Mouse (Mus musculus) kidney, adult 2 months (tissue): ENCODE data around the gene Myom3. TPM values are rescaled to one million over a fixed set of nuclear protein-coding genes. Genes with fewer than 3 reads are reported as not detected.

Experiments used
- DNase-seq: peaks from one replicate; pipeline ENCODE4 v3.0.0; 2021
- H3K27ac ChIP-seq: fragments of 200-500 bp; 2 replicates; pipeline ENCODE4 v1.5.1; 2012; ENCODE audit warnings: low read depth, low read length, control low read depth, inconsistent platforms; ENCODE audit not compliant: insufficient read depth
- H3K27me3 ChIP-seq: fragments of 200-500 bp; replicated peaks from 2 replicates; pipeline ENCODE4 v1.6.1; 2012; ENCODE audit warnings: mild to moderate bottlenecking, moderate library complexity, low read length, inconsistent platforms; ENCODE audit not compliant: control insufficient read depth, insufficient read depth
- H3K36me3 ChIP-seq: fragments of 200-500 bp; 2 replicates; pipeline ENCODE4 v1.6.1; 2012; ENCODE audit warnings: mild to moderate bottlenecking, moderate library complexity, low read length, inconsistent platforms; ENCODE audit not compliant: control insufficient read depth, insufficient read depth
- H3K4me1 ChIP-seq: fragments of 200-500 bp; 2 replicates; pipeline ENCODE4 v1.6.1; 2011; ENCODE audit warnings: low read length; ENCODE audit not compliant: control insufficient read depth, insufficient read depth
- H3K4me3 ChIP-seq: fragments of 200-500 bp; 2 replicates; pipeline ENCODE4 v1.5.1; 2011; ENCODE audit warnings: mild to moderate bottlenecking, low read depth, low read length, control low read depth; ENCODE audit not compliant: insufficient read depth
- CTCF ChIP-seq: fragments of 200-500 bp; conservative IDR thresholded peaks from 2 replicates; pipeline ENCODE4 v1.5.1; 2011; ENCODE audit warnings: low read depth, mild to moderate bottlenecking, control low read depth, low read length, moderate library complexity, mixed read lengths; ENCODE audit not compliant: insufficient read depth, insufficient read length
- POLR2A ChIP-seq: fragments of 200-500 bp; IDR thresholded peaks from one replicate; pipeline ENCODE4 v1.6.1; 2011; ENCODE audit warnings: low read depth, low read length, control low read depth
- WGBS: fragments of 180-500 bp; shearing (Covaris S2); methylation state at CpG from one replicate; pipeline ENCODE4 v1.1.7; 2018; 5-methylcytosine and 5-hydroxymethylcytosine counted together
- polyA plus RNA-seq: library from polyadenylated mRNA; depleted of rRNA; stranded (reverse); fragments of >200 nt; gene quantifications from 2 replicates; pipeline ENCODE4 v1.2.3, GENCODE M21; 2012; rRNA removed

Gene Myom3
- polyA plus RNA-seq, 1 experiment = 1.5 TPM

DNA sequence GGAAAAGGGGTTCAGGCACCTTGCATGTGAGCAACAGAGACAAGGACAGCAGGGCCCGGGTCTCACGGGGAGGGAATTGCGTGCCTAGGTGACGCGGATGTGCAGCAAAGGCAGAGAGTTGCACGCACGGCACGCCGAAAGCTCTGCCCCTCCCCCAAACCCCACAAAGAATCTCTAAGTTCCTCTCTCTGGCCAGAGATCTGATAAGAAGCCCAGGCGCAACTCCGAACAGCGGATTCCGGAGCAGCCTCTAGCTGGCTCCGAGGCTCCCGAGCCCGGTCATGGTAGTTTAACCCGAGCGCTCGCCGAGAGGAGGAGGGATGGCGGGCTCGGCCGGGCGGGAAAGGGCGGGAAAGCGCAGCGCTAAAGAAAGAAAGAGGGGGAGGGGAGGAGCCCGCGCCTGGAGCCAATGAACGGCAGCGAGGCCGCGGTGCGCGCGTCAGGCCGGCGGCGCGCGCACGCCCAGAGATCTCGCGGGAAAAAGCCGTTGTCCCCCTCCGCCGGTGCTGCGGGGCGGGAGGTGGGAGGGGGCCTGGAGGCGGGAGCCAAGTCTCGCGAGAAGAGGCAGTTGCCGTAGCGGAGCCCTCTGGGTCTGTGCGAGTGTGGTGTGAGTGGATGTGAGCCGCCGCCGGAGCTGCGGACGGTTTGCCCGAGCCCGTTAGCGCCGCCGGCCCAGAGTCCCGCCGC is 96.2 kb downstream of the Myom3 start, which contains the start of gene Srsf10:
TSS of gene Srsf10 (plus strand) at position 212 of the 687 bp plus-strand sequence.
- Histone ChIP-seq H3K4me3 (peak within 1 kb of the TSS; percentile 87), H3K36me3 (no peaks in the 10 kb centered on the region), H3K27ac (peak within 1 kb of the TSS; percentile 97), H3K4me1 (peaks cover 23% of the 10 kb centered on the region), H3K27me3 (no peaks in the 10 kb centered on the region)
- peak; percentile 98 for DNase-seq
- peak; percentile 66 for TF ChIP-seq POLR2A
- no peak for TF ChIP-seq CTCF
- WGBS = 1% methylated on average over 63 of the region's 67 CpGs

DNA sequence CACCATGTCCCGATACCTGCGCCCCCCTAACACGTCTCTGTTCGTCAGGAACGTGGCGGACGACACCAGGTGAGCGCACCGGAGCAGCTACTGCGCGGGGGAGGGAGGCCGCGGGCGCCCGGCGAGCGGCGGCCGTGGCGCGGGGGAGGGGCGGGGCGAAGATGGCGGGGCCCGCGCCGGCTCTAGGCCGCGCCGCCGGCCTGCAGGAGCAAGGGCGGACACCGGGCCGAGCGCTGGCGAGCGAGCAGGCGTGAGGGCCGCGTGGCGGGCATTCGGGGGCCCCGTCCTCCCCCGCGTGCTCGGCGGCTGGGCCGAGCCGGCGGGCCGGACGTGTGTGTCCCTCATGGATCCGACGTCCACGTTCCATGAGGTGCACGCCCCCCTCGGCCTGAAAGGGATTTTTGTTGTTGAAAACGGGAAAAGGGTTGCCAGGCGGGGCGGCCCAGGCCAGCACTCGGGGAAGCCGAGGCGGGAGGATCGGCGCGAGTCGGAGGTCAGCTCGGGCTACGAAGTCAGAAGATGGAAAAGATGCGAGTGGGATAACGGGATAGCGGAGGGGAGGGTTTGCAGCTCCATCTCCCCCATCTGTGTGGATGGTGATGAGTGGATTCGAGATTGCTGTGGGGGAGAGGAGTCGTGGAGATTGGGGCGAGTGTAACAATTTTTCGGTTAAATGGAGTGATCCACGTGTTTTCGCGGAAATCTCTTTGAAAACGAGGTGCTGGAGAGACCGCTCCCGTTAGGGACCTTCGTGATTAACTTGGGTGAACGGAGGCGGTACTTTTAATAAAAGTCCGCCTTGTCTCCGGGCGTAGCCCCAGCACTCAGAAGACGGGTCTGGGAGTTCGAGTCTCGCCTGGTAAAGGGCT is 96.9 kb downstream of the Myom3 start:
- Histone ChIP-seq H3K4me1 (peaks cover 28% of the 10 kb centered on the region), H3K4me3 (peak overlapping the region; percentile 59), H3K27me3 (no peaks in the 10 kb centered on the region), H3K36me3 (no peaks in the 10 kb centered on the region), H3K27ac (peak overlapping the region; percentile 72)
- TF ChIP-seq POLR2A = no peak
- no peak for TF ChIP-seq CTCF
- WGBS = under 1% methylated on average over 87 of the region's 91 CpGs
- peak; percentile 70 for DNase-seq

DNA sequence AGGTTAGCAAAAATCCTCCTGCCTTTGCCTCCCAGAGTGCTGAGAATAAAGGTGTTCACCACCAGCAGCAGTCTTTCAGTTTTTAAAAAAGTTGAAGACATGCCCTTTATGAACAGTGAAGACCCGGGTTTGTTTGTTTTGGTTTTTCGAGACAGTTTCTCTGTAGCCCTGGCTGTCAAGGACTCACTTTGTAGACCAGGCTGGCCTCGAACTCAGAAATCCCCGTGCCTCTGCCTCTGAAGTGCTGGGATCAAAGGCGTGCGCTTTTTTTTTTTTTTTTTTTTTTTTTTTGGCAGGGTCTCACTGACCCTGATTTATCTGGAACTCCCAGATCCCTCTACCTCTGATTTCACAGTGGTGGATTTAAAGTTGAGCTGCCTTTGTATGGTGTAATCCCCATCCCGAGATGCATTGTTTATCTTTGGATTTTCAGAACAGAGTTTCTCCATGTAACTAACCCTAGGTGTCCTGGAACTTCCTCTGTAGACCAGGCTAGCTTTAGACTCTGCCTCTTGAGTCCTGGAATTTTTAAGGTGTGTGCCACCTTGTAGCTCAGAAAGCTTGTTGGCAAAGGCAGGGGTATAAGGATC is 98.2 kb downstream of the Myom3 start:
- 12% methylated on average over 7 of the region's 7 CpGs for WGBS
- Histone ChIP-seq H3K4me1 (peaks cover 28% of the 10 kb centered on the region), H3K27me3 (no peaks in the 10 kb centered on the region), H3K4me3 (no peak overlapping the region), H3K36me3 (peaks cover 2% of the 10 kb centered on the region; the same call in 1 of the 2 replicates), H3K27ac (no peak overlapping the region)
- TF ChIP-seq CTCF (no peak), POLR2A (no peak)
- no peak for DNase-seq

Other genes with a start within 250 kb of the Myom3 start
- 0.28 and 0.49 TPM in 2 replicates for gene Grhl3, start 186.1 kb upstream of the Myom3 start, polyA plus RNA-seq
- 2.2 TPM in 2 replicates for gene Ifnlr1, start 73.4 kb upstream of the Myom3 start, polyA plus RNA-seq
- 3.0 and 4.1 TPM in 2 replicates for gene Il22ra1, start 31.5 kb upstream of the Myom3 start, polyA plus RNA-seq
- 43.4 TPM in 2 replicates for gene Srsf10, start 96.0 kb downstream of the Myom3 start, polyA plus RNA-seq
- 17.7 and 23.3 TPM in 2 replicates for gene Pnrc2, start 114.1 kb downstream of the Myom3 start, polyA plus RNA-seq
- 2.7 and 4.1 TPM in 2 replicates for gene Cnr2, start 135.7 kb downstream of the Myom3 start, polyA plus RNA-seq
- gene Fuca1, start 161.0 kb downstream of the Myom3 start, polyA plus RNA-seq = 161 and 226 TPM in 2 replicates
- gene Hmgcl, start 186.7 kb downstream of the Myom3 start, polyA plus RNA-seq = 175 and 199 TPM in 2 replicates
- 12.9 and 13.4 TPM in 2 replicates for gene Gale, start 204.0 kb downstream of the Myom3 start, polyA plus RNA-seq
- gene Lypla2, start 212.9 kb downstream of the Myom3 start, polyA plus RNA-seq = 90.8 and 100 TPM in 2 replicates
- gene Pithd1, start 227.5 kb downstream of the Myom3 start, polyA plus RNA-seq = 31.8 and 33.5 TPM in 2 replicates